Mouse (Mus musculus) heart, embryonic 14.5 days (tissue): Measurements from ENCODE around the gene Dact3. TPM values are rescaled to one million over a fixed set of nuclear protein-coding genes. Genes with fewer than 3 reads are reported as not detected.

Experiments used
- ATAC-seq: fragments of 200-750 bp; cut with Nextera tagmentation; 2 replicates; pipeline ENCODE4 v1.8.0; 2017; ENCODE audit warnings: low read depth, moderate TSS enrichment; ENCODE audit not compliant: insufficient number of reproducible peaks, insufficient read depth, low FRiP score
- H3K27ac ChIP-seq, 2 experiments: fragments of 200-500 bp in 1 of 2; fragments of 300-500 bp in 1 of 2; sonication (generic) in 1 of 2; replicated peaks in 1 of 2; 2 replicates each; pipeline ENCODE4 v1.5.1; 2012 to 2014; ENCODE audit warnings: low read depth in 2 of 2, low read length in 2 of 2, control low read depth in 1 of 2, mild to moderate bottlenecking in 1 of 2, mixed read lengths in 1 of 2; ENCODE audit not compliant: control insufficient read depth in 1 of 2, insufficient read depth in 1 of 2
- H3K27me3 ChIP-seq: fragments of 300-500 bp; sonication (generic); 2 replicates; pipeline ENCODE4 v1.6.1; 2014; ENCODE audit warnings: mild to moderate bottlenecking, low read length, control low read depth; ENCODE audit not compliant: control insufficient read depth, insufficient read depth
- H3K36me3 ChIP-seq: fragments of 300-500 bp; sonication (generic); 2 replicates; pipeline ENCODE4 v1.6.1; 2014; ENCODE audit warnings: mild to moderate bottlenecking, control low read depth, low read length, mixed read lengths; ENCODE audit not compliant: control insufficient read depth, insufficient read depth
- H3K4me1 ChIP-seq, 2 experiments: fragments of 200-500 bp in 1 of 2; fragments of 300-500 bp in 1 of 2; sonication (generic) in 1 of 2; 2 replicates each; pipeline ENCODE4 v1.6.1; 2012 to 2014; ENCODE audit warnings: low read length in 2 of 2, control low read depth in 1 of 2, mixed read lengths in 1 of 2; ENCODE audit not compliant: control insufficient read depth in 2 of 2, insufficient read depth in 2 of 2
- H3K4me2 ChIP-seq: fragments of 300-500 bp; sonication (generic); 2 replicates; pipeline ENCODE4 v1.6.1; 2014; ENCODE audit warnings: mild to moderate bottlenecking, low read length
- H3K4me3 ChIP-seq, 2 experiments: fragments of 200-500 bp in 1 of 2; fragments of 300-500 bp in 1 of 2; sonication (generic) in 1 of 2; 2 replicates each; pipeline ENCODE4 v1.5.1; 2012 to 2014; ENCODE audit warnings: low read length in 2 of 2, mild to moderate bottlenecking in 2 of 2, control low read depth in 1 of 2, low read depth in 1 of 2, moderate library complexity in 1 of 2; ENCODE audit not compliant: control insufficient read depth in 1 of 2, insufficient read depth in 1 of 2
- H3K9ac ChIP-seq: fragments of 300-500 bp; sonication (generic); 2 replicates; pipeline ENCODE4 v1.6.1; 2014; ENCODE audit warnings: mild to moderate bottlenecking, low read length
- H3K9me3 ChIP-seq: fragments of 300-500 bp; sonication (generic); 2 replicates; pipeline ENCODE4 v1.6.1; 2016; ENCODE audit warnings: low read length, control low read depth; ENCODE audit not compliant: control insufficient read depth
- WGBS: fragments of 180-500 bp; shearing (Covaris S2); extraction: QIAGEN DNeasy Blood & Tissue Kit; methylation state at CpG from one replicate; pipeline ENCODE4 v1.1.7; 2014; 5-methylcytosine and 5-hydroxymethylcytosine counted together
- polyA plus RNA-seq: library from polyadenylated mRNA; unstranded; fragments of >200 nt; fragmentation: Nextera tagmentation; extraction: Ambion mirVana; gene quantifications from 2 replicates; pipeline ENCODE4 v1.2.1, GENCODE M21; 2014

Dact3 gene
- polyA plus RNA-seq, 1 experiment from 2014 or later = 13.8 TPM

DNA sequence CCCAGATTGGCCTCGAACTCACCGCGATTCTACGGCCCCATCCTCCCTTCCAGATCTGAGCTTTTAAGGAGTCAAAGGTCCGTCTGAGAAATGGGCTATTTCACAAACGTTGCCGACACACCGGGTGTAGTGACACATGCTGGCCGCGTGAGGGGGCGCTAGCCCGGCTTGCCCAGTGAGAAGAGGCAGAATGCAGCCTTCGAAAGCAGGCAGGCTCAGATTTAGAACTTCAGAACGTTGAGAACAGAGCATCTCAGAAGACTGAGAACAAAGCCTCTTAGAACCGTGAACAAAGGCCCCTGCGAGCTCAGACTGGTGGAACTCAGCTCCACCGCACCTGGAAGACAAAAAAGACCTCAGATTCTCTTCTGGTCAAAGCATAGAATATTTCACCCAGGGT, 927 bp upstream of the Dact3 start:
- peak overlapping the region; percentile 86 to 89 for H3K27ac ChIP-seq
- H3K27me3 ChIP-seq = no peaks in the 10 kb centered on the region
- no peak for ATAC-seq
- 4% methylated on average over 17 of the region's 17 CpGs for WGBS
- peak overlapping the region; percentile 25 for H3K9ac ChIP-seq
- peak overlapping the region; percentile 58 for H3K4me2 ChIP-seq
- H3K4me1 ChIP-seq = peaks cover 6 to 20% of the 10 kb centered on the region in 2 experiments; a peak in 3 of 4 replicates
- peak overlapping the region; percentile 23 to 27 for H3K4me3 ChIP-seq
- H3K9me3 ChIP-seq = no peaks in the 10 kb centered on the region
- H3K36me3 ChIP-seq = peaks cover 33% of the 10 kb centered on the region

DNA sequence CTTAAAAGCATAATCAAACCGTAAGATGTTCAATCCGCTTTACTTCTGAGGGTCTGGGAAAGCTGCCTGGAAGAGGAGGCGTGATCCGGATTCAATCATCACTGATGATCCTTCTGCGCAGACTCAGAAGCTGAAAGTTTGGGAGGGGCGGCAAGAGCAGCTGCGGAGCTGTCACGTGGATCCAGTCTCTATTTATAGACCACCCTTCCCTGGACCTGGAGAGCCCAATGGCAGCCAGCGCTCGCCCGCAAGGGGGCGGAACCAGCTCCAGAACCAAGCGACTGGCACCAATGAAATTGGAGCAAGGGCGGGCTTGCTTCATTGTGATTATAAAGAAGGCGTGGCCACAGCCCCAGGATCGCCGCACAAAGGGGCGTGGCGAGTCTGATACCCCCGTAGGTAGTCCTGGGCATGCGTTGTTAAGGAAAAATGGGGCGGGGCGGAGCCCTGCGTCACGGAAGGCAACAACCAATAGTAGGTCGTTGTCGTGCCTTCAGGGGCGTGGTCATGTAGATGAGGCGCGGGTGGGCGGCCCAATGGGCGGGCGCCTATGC, 284 bp upstream of the Dact3 start:
- Histone ChIP-seq H3K4me3 (peak overlapping the region; percentile 23 to 86; a peak in 3 of 4 replicates), H3K36me3 (peaks cover 31% of the 10 kb centered on the region), H3K9ac (peak overlapping the region; percentile 25), H3K4me1 (peaks cover 8 to 22% of the 10 kb centered on the region in 2 experiments), H3K27me3 (no peaks in the 10 kb centered on the region), H3K9me3 (no peaks in the 10 kb centered on the region), H3K4me2 (peak overlapping the region; percentile 84), H3K27ac (peak overlapping the region; percentile 89 to 91)
- ATAC-seq = peak; percentile 96
- WGBS = under 1% methylated on average over 33 of the region's 33 CpGs

- Histone ChIP-seq H3K4me1 (peaks cover 9 to 26% of the 10 kb centered on the region in 2 experiments), H3K36me3 (peaks cover 26% of the 10 kb centered on the region), H3K4me2 (peak overlapping the region; percentile 84), H3K9me3 (no peaks in the 10 kb centered on the region), H3K4me3 (peak overlapping the region; percentile 86), H3K27me3 (no peaks in the 10 kb centered on the region), H3K27ac (peak overlapping the region; percentile 91 to 92), H3K9ac (peak overlapping the region; percentile 97)
- ATAC-seq = no peak
- WGBS = under 1% methylated on average over 41 of the region's 42 CpGs
Observed at GRCm38 (mm10) chr7:16875326-16875725, 209 bp downstream of the Dact3 start.

- Histone ChIP-seq H3K9me3 (no peaks in the 10 kb centered on the region), H3K4me1 (peaks cover 15 to 33% of the 10 kb centered on the region in 2 experiments)
Observed at GRCm38 (mm10) chr7:16876006-16876405, 889 bp downstream of the Dact3 start.

GRCm38 (mm10) chr7:16876608-16877007, 1.5 kb downstream of the Dact3 start:
- 1% methylated on average over 13 of the region's 13 CpGs for WGBS
- no peaks in the 10 kb centered on the region for H3K9me3 ChIP-seq
- H3K9ac ChIP-seq = peak overlapping the region; percentile 97
- H3K4me2 ChIP-seq = peak overlapping the region; percentile 84
- H3K27me3 ChIP-seq = no peaks in the 10 kb centered on the region
- peak overlapping the region; percentile 86 for H3K4me3 ChIP-seq
- peak overlapping the region; percentile 91 to 92 for H3K27ac ChIP-seq
- H3K36me3 ChIP-seq = peaks cover 28% of the 10 kb centered on the region
- no peak for ATAC-seq
- peaks cover 19 to 38% of the 10 kb centered on the region in 2 experiments for H3K4me1 ChIP-seq

More at GRCm38 (mm10) chr7:16876006-16876405, 889 bp downstream of the Dact3 start:
- Histone ChIP-seq H3K27ac (peak overlapping the region; percentile 91 to 92), H3K4me2 (peak overlapping the region; percentile 84), H3K27me3 (no peaks in the 10 kb centered on the region), H3K4me3 (peak overlapping the region; percentile 86), H3K36me3 (peaks cover 28% of the 10 kb centered on the region), H3K9ac (peak overlapping the region; percentile 97)
- no peak for ATAC-seq
- 5% methylated on average over 11 of the region's 11 CpGs for WGBS

GRCm38 (mm10) chr7:16877717-16878116, 2.6 kb downstream of the Dact3 start:
- H3K27ac ChIP-seq = no peak overlapping the region; a peak in 1 of 4 replicates
- no peak overlapping the region for H3K4me2 ChIP-seq
- H3K4me3 ChIP-seq = no peak overlapping the region
- H3K36me3 ChIP-seq = peaks cover 34% of the 10 kb centered on the region
- WGBS = 79% methylated on average over 3 of the region's 3 CpGs
- H3K9me3 ChIP-seq = no peaks in the 10 kb centered on the region
- H3K27me3 ChIP-seq = no peaks in the 10 kb centered on the region
- peaks cover 21 to 47% of the 10 kb centered on the region in 2 experiments for H3K4me1 ChIP-seq
- no peak overlapping the region for H3K9ac ChIP-seq
- ATAC-seq = no peak

- peaks cover 1% of the 10 kb centered on the region; the same call in 1 of the 2 replicates for H3K9me3 ChIP-seq
- peak overlapping the region; percentile 96 to 99 for H3K27ac ChIP-seq
- H3K9ac ChIP-seq = peak overlapping the region; percentile 68
- peaks cover 54% of the 10 kb centered on the region for H3K36me3 ChIP-seq
- no peak overlapping the region for H3K4me3 ChIP-seq
- peak overlapping the region; percentile 41 for H3K4me2 ChIP-seq
- H3K27me3 ChIP-seq = no peaks in the 10 kb centered on the region
- H3K4me1 ChIP-seq = peaks cover 26 to 50% of the 10 kb centered on the region in 2 experiments
- WGBS = 20% methylated on average over 9 of the region's 9 CpGs
- peak; percentile 70 for ATAC-seq
Observed at GRCm38 (mm10) chr7:16879796-16880547, 4.9 kb downstream of the Dact3 start.
